Mouse (Mus musculus) cortical plate, adult 2 months (tissue): ENCODE measurements around the gene Plk5.

Experiments used
- CTCF ChIP-seq: fragments of 200-500 bp; IDR thresholded peaks from 2 replicates; pipeline ENCODE4 v1.5.1; 2011; ENCODE audit warnings: mild to moderate bottlenecking, control low read depth, low read length; ENCODE audit not compliant: insufficient read depth; ENCODE audit errors: extremely low read depth
- POLR2A ChIP-seq: fragments of 200-500 bp; IDR thresholded peaks from 2 replicates; pipeline ENCODE4 v1.6.1; 2011; ENCODE audit warnings: mild to moderate bottlenecking, low read length, control low read depth; ENCODE audit not compliant: insufficient read depth; ENCODE audit errors: extremely low read depth

GRCm38 (mm10) chr10:80376160-80376559 lies 19.9 kb downstream of the Plk5 start:
- TF ChIP-seq CTCF = peak; percentile 87
- no peak for TF ChIP-seq POLR2A
